ENCODE assay signal across 16 mouse cellular contexts in the genomic region with DNA sequence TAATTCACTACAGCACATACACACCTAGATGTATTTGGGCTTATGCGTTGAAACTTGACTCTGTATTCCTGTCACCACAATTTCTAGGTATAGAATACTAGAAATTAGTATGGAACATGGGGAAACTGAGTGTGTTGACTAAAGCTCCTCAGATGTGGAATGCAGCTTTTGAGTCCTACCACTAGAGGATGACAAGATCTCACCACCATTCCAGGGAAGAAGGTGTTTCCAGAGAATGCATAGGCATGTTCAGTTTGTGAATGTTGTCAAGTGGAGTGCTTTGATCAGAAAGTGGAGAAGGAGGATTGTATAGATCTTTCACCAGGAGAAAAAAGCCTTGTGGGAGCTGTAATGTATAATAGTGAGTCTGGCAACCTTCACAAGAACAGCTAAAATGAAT. TPM values are rescaled to one million over a fixed set of nuclear protein-coding genes. Genes with fewer than 3 reads are reported as not detected.
DNase-seq lines count a peak whose midpoint lies in the region; ATAC-seq and TF ChIP-seq lines count a peak whose summit lies in the region.
"Had no signal": no experiment of that assay in that cellular context is flagged by ENCODE, and none has a peak within 500 bp of the region (broad histone marks: within the 10 kb centered on the region; RNA-seq: fewer than 3 reads in every experiment).

No protein-coding gene starts in this region.

- TF ChIP-seq CTCF in layer of hippocampus, adult 2 months (conservative IDR thresholded peaks at IDR 0.05) = peak; percentile 68
- peak; percentile 36 for TF ChIP-seq CTCF in midbrain, postnatal 0 days (IDR thresholded peaks at IDR 0.05)

- no peaks in the 10 kb centered on the region for H3K9me3 ChIP-seq in midbrain, postnatal 0 days (ENCODE audit: low read length)
- no peaks in the 10 kb centered on the region for H3K9me3 ChIP-seq in midbrain, embryonic 14.5 days (ENCODE audit: control insufficient read depth, low read length)
- H3K9me3 ChIP-seq in neural tube, embryonic 15.5 days (replicated peaks) = no peaks in the 10 kb centered on the region
- H3K9me3 ChIP-seq: hindbrain, embryonic 12.5 days; limb, embryonic 13.5 days; lung, embryonic 15.5 days had no signal

- no peak overlapping the region for H3K4me2 ChIP-seq in midbrain, postnatal 0 days (ENCODE audit: low read depth, low read length, poor library complexity, severe bottlenecking)
- H3K4me2 ChIP-seq in midbrain, embryonic 14.5 days (ENCODE audit: low read length) = no peak overlapping the region
- no peak overlapping the region for H3K4me2 ChIP-seq in neural tube, embryonic 15.5 days
- H3K4me2 ChIP-seq: hindbrain, embryonic 12.5 days; limb, embryonic 13.5 days; lung, embryonic 15.5 days had no signal

- no peaks in the 10 kb centered on the region for H3K4me1 ChIP-seq in midbrain, postnatal 0 days (ENCODE audit: insufficient read depth, low read length)
- no peaks in the 10 kb centered on the region for H3K4me1 ChIP-seq in midbrain, embryonic 14.5 days (ENCODE audit: control insufficient read depth, insufficient read depth, low read length)
- H3K4me1 ChIP-seq in neural tube, embryonic 15.5 days = no peaks in the 10 kb centered on the region
- H3K4me1 ChIP-seq: hindbrain, embryonic 12.5 days; lung, embryonic 15.5 days had no signal

- DNase-seq in frontal cortex, postnatal 10 days (ENCODE audit: low spot score in 2 of 2) = no peak
- no peak for DNase-seq in layer of hippocampus, adult 2 months (ENCODE audit: low spot score in 2 of 2)
- DNase-seq in layer of hippocampus, adult 9-10 months (ENCODE audit: low spot score) = no peak
- DNase-seq in midbrain, postnatal 0 days (ENCODE audit: low spot score) = no peak
- no peak for DNase-seq in midbrain, embryonic 14.5 days
- DNase-seq: B cell, adult 2 months; heart, adult 11 months; layer of hippocampus, adult 9-11 months; thymus, postnatal 36 days had no signal

- H3K9ac ChIP-seq in midbrain, postnatal 0 days (replicated peaks; ENCODE audit: low read length, poor library complexity, severe bottlenecking) = no peak overlapping the region
- H3K9ac ChIP-seq in midbrain, embryonic 14.5 days (replicated peaks; ENCODE audit: low read length) = no peak overlapping the region
- no peak overlapping the region for H3K9ac ChIP-seq in neural tube, embryonic 15.5 days (replicated peaks)
- H3K9ac ChIP-seq: hindbrain, embryonic 12.5 days; limb, embryonic 13.5 days; lung, embryonic 15.5 days had no signal

- H3K4me3 ChIP-seq in layer of hippocampus, adult 2 months = no peak overlapping the region
- no peak overlapping the region for H3K4me3 ChIP-seq in midbrain, postnatal 0 days (ENCODE audit: low read depth, low read length)
- H3K4me3 ChIP-seq in midbrain, embryonic 14.5 days (replicated peaks; ENCODE audit: low read depth, low read length) = no peak overlapping the region
- no peak overlapping the region for H3K4me3 ChIP-seq in neural tube, embryonic 15.5 days (replicated peaks)
- H3K4me3 ChIP-seq: hindbrain, embryonic 12.5 days; limb, embryonic 13.5 days; lung, embryonic 15.5 days had no signal

- no peak overlapping the region for H3K27ac ChIP-seq in layer of hippocampus, adult 2 months
- no peak overlapping the region for H3K27ac ChIP-seq in midbrain, postnatal 0 days (ENCODE audit: low read depth, low read length)
- H3K27ac ChIP-seq in midbrain, embryonic 14.5 days (replicated peaks; ENCODE audit: low read depth, low read length) = no peak overlapping the region
- H3K27ac ChIP-seq in neural tube, embryonic 15.5 days (replicated peaks) = no peak overlapping the region
- H3K27ac ChIP-seq: hindbrain, embryonic 12.5 days; limb, embryonic 13.5 days; lung, embryonic 15.5 days had no signal

- no peaks in the 10 kb centered on the region for H3K27me3 ChIP-seq in midbrain, postnatal 0 days (ENCODE audit: insufficient read depth, low read length)
- no peaks in the 10 kb centered on the region for H3K27me3 ChIP-seq in midbrain, embryonic 14.5 days (ENCODE audit: control insufficient read depth, insufficient read depth, low read length)
- no peaks in the 10 kb centered on the region for H3K27me3 ChIP-seq in neural tube, embryonic 15.5 days (replicated peaks)
- H3K27me3 ChIP-seq: hindbrain, embryonic 12.5 days; limb, embryonic 13.5 days; lung, embryonic 15.5 days; Patski had no signal

- peak; percentile 88 for ATAC-seq in frontal cortex, adult (ENCODE audit: low TSS enrichment)
- ATAC-seq in midbrain, postnatal 0 days (ENCODE audit: low FRiP score) = no peak
- ATAC-seq in midbrain, embryonic 14.5 days (ENCODE audit: low FRiP score, low TSS enrichment) = no peak
- ATAC-seq in neural tube, embryonic 15.5 days (ENCODE audit: low FRiP score) = no peak
- ATAC-seq: forebrain, embryonic 14.5 days; Patski had no signal

- WGBS in midbrain, postnatal 0 days = 83% methylated on average over 1 of the region's 1 CpGs
- WGBS in midbrain, embryonic 14.5 days = 89% methylated on average over 1 of the region's 1 CpGs
- 92% methylated on average over 1 of the region's 1 CpGs for WGBS in neural tube, embryonic 15.5 days

- H3K36me3 ChIP-seq in midbrain, postnatal 0 days (ENCODE audit: insufficient read depth, low read length) = no peaks in the 10 kb centered on the region
- no peaks in the 10 kb centered on the region for H3K36me3 ChIP-seq in midbrain, embryonic 14.5 days (ENCODE audit: control insufficient read depth, insufficient read depth, low read length)
- H3K36me3 ChIP-seq in neural tube, embryonic 15.5 days = no peaks in the 10 kb centered on the region
- H3K36me3 ChIP-seq: hindbrain, embryonic 12.5 days; limb, embryonic 13.5 days; lung, embryonic 15.5 days had no signal

RNA-seq across cellular contexts. Expression of a gene that starts 33.9 kb away (rescaled TPM):
- 1 to 10 TPM; 2.3 to 3.4 TPM for total RNA-seq in layer of hippocampus, adult 2 months (2021)
- 5.2 and 8.2 TPM in 2 replicates for total RNA-seq in midbrain, postnatal 0 days (2014; rRNA removed)
- polyA plus RNA-seq in midbrain, postnatal 0 days (2015; fragmentation: Nextera tagmentation; extraction: Ambion mirVana) = 3.3 and 3.5 TPM in 2 replicates
- polyA plus RNA-seq in midbrain, embryonic 14.5 days (2014; fragmentation: Nextera tagmentation; extraction: Ambion mirVana) = 2.4 and 3.1 TPM in 2 replicates
- 3.8 and 4.4 TPM in 2 replicates for polyA plus RNA-seq in neural tube, embryonic 15.5 days (2015; fragmentation: Nextera tagmentation; extraction: Ambion mirVana)
